9 mouse cellular contexts compared by ENCODE assay signal in genomic region chr3:96254683-96255355, GRCm38 (mm10). TPM values are rescaled to one million over a fixed set of nuclear protein-coding genes. Genes with fewer than 3 reads are reported as not detected.
A peak's percentile ranks its signal among the peaks of the same experiment; 100 is the strongest.
DNase-seq lines count a peak whose midpoint lies in the region; ATAC-seq and TF ChIP-seq lines count a peak whose summit lies in the region.
"Had no signal": no experiment of that assay in that cellular context is flagged by ENCODE, and none has a peak within 500 bp of the region (broad histone marks: within the 10 kb centered on the region; RNA-seq: fewer than 3 reads in every experiment).

No protein-coding gene starts in this region.

- no peak overlapping the region for H3K4me2 ChIP-seq in intestine, embryonic 16.5 days (ENCODE audit: low read depth, low read length)

- peak; percentile 79 for DNase-seq in heart, adult 11 months
- DNase-seq in heart, adult 2 months = no peak
- DNase-seq in urinary bladder, postnatal 25 days (ENCODE audit: low spot score) = peak; percentile 28
- no peak for DNase-seq in urinary bladder, postnatal 10 days (ENCODE audit: low spot score)
- DNase-seq in right cerebral cortex, postnatal 25 days = no peak
- DNase-seq in layer of hippocampus, postnatal 25 days (ENCODE audit: extremely low spot score in 1 of 2, low spot score in 1 of 2) = no peak
- DNase-seq: gastrocnemius, postnatal 25 days had no signal

- intact Hi-C loops in heart, adult 2 months (cut with DNase I) = no loop called here

- H3K27ac ChIP-seq in heart, adult 2 months = no peak overlapping the region
- no peak overlapping the region for H3K27ac ChIP-seq in intestine, embryonic 16.5 days (ENCODE audit: low read length)

- WGBS in heart, adult 2 months = 65% methylated on average over 10 of the region's 10 CpGs
- WGBS in intestine, embryonic 16.5 days = 48% methylated on average over 10 of the region's 10 CpGs

- no peaks in the 10 kb centered on the region for H3K27me3 ChIP-seq in heart, adult 2 months (ENCODE audit: control insufficient read depth, insufficient read depth, low read length)
- H3K27me3 ChIP-seq in intestine, embryonic 16.5 days (replicated peaks; ENCODE audit: control insufficient read depth, insufficient read depth, low read length) = no peaks in the 10 kb centered on the region

- ATAC-seq in intestine, embryonic 16.5 days = no peak
- no peak for ATAC-seq in CD4-positive, CD25-positive, alpha-beta regulatory T cell, adult 4 months

- no peak overlapping the region for H3K9ac ChIP-seq in heart, adult 2 months (ENCODE audit: low read depth, low read length)
- peak overlapping the region; percentile 14; the same call in 1 of the 2 replicates for H3K9ac ChIP-seq in intestine, embryonic 16.5 days (ENCODE audit: low read depth, low read length)

- no peaks in the 10 kb centered on the region for H3K79me2 ChIP-seq in heart, adult 2 months (replicated peaks; ENCODE audit: control insufficient read depth, insufficient read depth, low read length)

- no peak for TF ChIP-seq POLR2A in heart, adult 2 months (IDR thresholded peaks at IDR 0.05; ENCODE audit: insufficient read depth, low read depth, low read length)

- no peak for TF ChIP-seq EP300 in heart, adult 2 months (IDR thresholded peaks at IDR 0.05; ENCODE audit: insufficient read depth, low read depth, low read length)

- H3K4me1 ChIP-seq in heart, adult 2 months (ENCODE audit: control insufficient read depth, insufficient read depth, low read length) = peaks cover 2% of the 10 kb centered on the region; the same call in 1 of the 2 replicates
- H3K4me1 ChIP-seq in intestine, embryonic 16.5 days (ENCODE audit: control insufficient read depth, insufficient read depth, low read length) = peaks cover 8% of the 10 kb centered on the region

- no peaks in the 10 kb centered on the region for H3K9me3 ChIP-seq in intestine, embryonic 16.5 days (ENCODE audit: control insufficient read depth, low read length)

- no peak overlapping the region for H3K4me3 ChIP-seq in heart, adult 2 months
- H3K4me3 ChIP-seq in intestine, embryonic 16.5 days (ENCODE audit: low read length) = no peak overlapping the region

- H3K36me3 ChIP-seq in heart, adult 2 months (ENCODE audit: control insufficient read depth, insufficient read depth, low read length) = no peaks in the 10 kb centered on the region
- H3K36me3 ChIP-seq in intestine, embryonic 16.5 days (ENCODE audit: control insufficient read depth, insufficient read depth, low read length) = no peaks in the 10 kb centered on the region

- no peak for TF ChIP-seq CTCF in heart, adult 2 months (IDR thresholded peaks at IDR 0.05)

RNA-seq across cellular contexts. Expression of gene Hist2h4, which starts 8.3 kb away (rescaled TPM):
- 10 to 100 TPM; 11.6 to 14.0 TPM for total RNA-seq in heart, adult 2 months (2021)
- 1.1 and 1.4 TPM in 2 replicates for polyA plus RNA-seq in heart, adult 2 months (2012; rRNA removed)
- polyA plus RNA-seq in intestine, embryonic 16.5 days (2015; fragmentation: Nextera tagmentation; extraction: Ambion mirVana) = 5.3 and 5.8 TPM in 2 replicates
- 10 to 100 TPM; 23.8 to 28.4 TPM for total RNA-seq in layer of hippocampus, postnatal 25 days (2021)
- 1 to 10 TPM; 7.0 to 7.1 TPM for polyA plus RNA-seq in CD4-positive, CD25-positive, alpha-beta regulatory T cell, adult 4 months (2017; shearing (Covaris generic))

RNA-seq across cellular contexts. Expression of gene Hist2h3c1, which starts 8.3 kb away (rescaled TPM):
- not detected for total RNA-seq in heart, adult 2 months (2021)
- polyA plus RNA-seq in heart, adult 2 months (2012; rRNA removed) = not detected in 2 replicates
- 1.3 and 1.8 TPM in 2 replicates for polyA plus RNA-seq in intestine, embryonic 16.5 days (2015; fragmentation: Nextera tagmentation; extraction: Ambion mirVana)
- not detected for total RNA-seq in layer of hippocampus, postnatal 25 days (2021)
- polyA plus RNA-seq in CD4-positive, CD25-positive, alpha-beta regulatory T cell, adult 4 months (2017; shearing (Covaris generic)) = not detected
- total RNA-seq: gastrocnemius, postnatal 25 days had no signal

RNA-seq across cellular contexts. Expression of gene Hist2h2aa1, which starts 9.5 kb away (rescaled TPM):
- total RNA-seq in heart, adult 2 months (2021) = 10 to 100 TPM in 1 of 2 experiments, 1 to 10 TPM in 1; 7.1 to 13.0 TPM
- 60.4 and 124 TPM in 2 replicates for polyA plus RNA-seq in heart, adult 2 months (2012; rRNA removed)
- polyA plus RNA-seq in intestine, embryonic 16.5 days (2015; fragmentation: Nextera tagmentation; extraction: Ambion mirVana) = 13.7 and 14.1 TPM in 2 replicates
- total RNA-seq in layer of hippocampus, postnatal 25 days (2021) = 1 to 10 TPM; 3.0 to 6.9 TPM
- polyA plus RNA-seq in CD4-positive, CD25-positive, alpha-beta regulatory T cell, adult 4 months (2017; shearing (Covaris generic)) = 10 to 100 TPM in 1 of 2 experiments, not detected in 1; 21.7 TPM

RNA-seq across cellular contexts. Expression of gene Hist2h3b, which starts 13.6 kb away (rescaled TPM):
- 10 to 100 TPM; 11.5 to 18.3 TPM for total RNA-seq in heart, adult 2 months (2021)
- polyA plus RNA-seq in heart, adult 2 months (2012; rRNA removed) = 0.94 and 5.2 TPM in 2 replicates
- 21.2 and 30.8 TPM in 2 replicates for polyA plus RNA-seq in intestine, embryonic 16.5 days (2015; fragmentation: Nextera tagmentation; extraction: Ambion mirVana)
- 10 to 100 TPM; 41.9 to 53.6 TPM for total RNA-seq in layer of hippocampus, postnatal 25 days (2021)
- 1 to 10 TPM; 7.4 to 9.9 TPM for polyA plus RNA-seq in CD4-positive, CD25-positive, alpha-beta regulatory T cell, adult 4 months (2017; shearing (Covaris generic))

RNA-seq across cellular contexts. Expression of gene Hist2h2bb, which starts 14.7 kb away (rescaled TPM):
- total RNA-seq in heart, adult 2 months (2021) = 10 to 100 TPM; 34.1 to 34.7 TPM
- 1.2 TPM in 1 of 2 replicates, not detected in the other for polyA plus RNA-seq in heart, adult 2 months (2012; rRNA removed)
- polyA plus RNA-seq in intestine, embryonic 16.5 days (2015; fragmentation: Nextera tagmentation; extraction: Ambion mirVana) = 5.3 and 6.2 TPM in 2 replicates
- total RNA-seq in layer of hippocampus, postnatal 25 days (2021) = 100 to 1,000 TPM; 110 to 123 TPM
- polyA plus RNA-seq in CD4-positive, CD25-positive, alpha-beta regulatory T cell, adult 4 months (2017; shearing (Covaris generic)) = 1 to 10 TPM; 6.3 to 8.4 TPM

Comparison
In these comparisons a context has a peak if more than half of its experiments do, and no peak if none do; other contexts are left out.
1. DNase-seq: peak in heart, adult 11 months (single experiment) and urinary bladder, postnatal 25 days (single experiment); none in heart, adult 2 months (0 of 2), urinary bladder, postnatal 10 days (single experiment), right cerebral cortex, postnatal 25 days (single experiment) and layer of hippocampus, postnatal 25 days (0 of 2).